Mouse (Mus musculus): Measurements from ENCODE around the gene 9230104L09Rik.

DNA sequence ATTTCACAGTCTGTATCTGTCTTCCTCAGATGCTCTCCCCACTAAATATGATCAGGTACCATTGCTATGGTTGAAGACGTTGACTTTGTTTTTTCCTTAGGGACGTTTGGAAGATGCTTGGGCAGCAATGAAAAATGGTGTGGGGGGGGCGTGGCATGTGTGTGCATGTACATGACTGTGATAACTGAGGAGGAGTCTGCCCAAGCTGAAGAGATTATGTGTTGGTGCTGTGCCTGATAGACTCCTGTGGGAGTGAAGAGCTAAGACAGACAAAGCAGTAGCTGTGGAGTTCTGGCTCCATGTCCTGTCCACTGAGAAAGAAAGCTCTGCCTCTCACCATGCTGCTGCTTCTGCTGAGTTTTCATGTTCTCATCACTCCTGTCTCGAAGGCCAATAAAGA, 29.9 kb downstream of the 9230104L09Rik start, which contains the start of gene Cst9:
- no peak for TF ChIP-seq CTCF (IDR thresholded peaks at IDR 0.05; ENCODE audit: low read depth)
- TF ChIP-seq EP300 (optimal IDR thresholded peaks at IDR 0.05): no peak
